Mouse (Mus musculus) testis, postnatal 10 days (tissue): ENCODE data around the gene Runx3.

Experiments used
- DNase-seq: peaks from one replicate; pipeline ENCODE4 v3.0.0; 2021; ENCODE audit warnings: low spot score

Runx3 gene

DNA sequence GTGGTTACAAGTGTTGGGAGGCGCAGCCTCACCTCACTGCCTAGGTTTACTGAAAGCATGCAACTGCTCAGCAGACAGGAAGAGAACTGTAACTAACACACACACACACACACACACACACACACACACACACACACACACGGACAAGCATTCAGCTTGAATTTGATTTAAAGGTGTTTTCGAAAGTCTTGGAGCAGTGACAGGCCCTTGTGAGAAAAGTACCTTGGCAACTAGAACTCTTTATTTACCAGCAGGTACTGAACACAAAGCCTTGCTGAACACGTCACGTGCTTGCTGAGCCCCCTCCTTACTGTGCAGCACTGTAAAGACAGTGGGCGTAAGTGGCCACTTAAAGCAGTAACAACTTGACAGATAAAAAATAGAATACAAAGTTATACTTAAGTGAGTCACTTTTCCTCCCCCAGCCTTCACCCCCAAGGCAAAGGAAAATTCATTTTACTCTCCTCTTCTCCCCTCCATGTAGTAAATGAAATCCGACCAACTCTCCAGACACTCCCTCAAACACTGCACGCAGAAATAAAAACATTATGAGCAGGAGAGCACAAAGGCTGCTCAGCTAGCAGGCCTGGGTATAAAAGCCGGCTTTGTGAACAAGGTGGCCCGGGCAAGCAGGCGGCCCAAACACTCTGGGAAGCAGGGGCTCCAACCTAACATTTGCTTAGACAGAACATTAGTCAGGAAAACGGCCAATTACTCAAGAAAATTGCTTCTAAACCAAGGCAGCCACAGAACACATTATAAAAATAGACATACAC lies 101.4 kb downstream of the Runx3 start:
- no peak for DNase-seq

DNA sequence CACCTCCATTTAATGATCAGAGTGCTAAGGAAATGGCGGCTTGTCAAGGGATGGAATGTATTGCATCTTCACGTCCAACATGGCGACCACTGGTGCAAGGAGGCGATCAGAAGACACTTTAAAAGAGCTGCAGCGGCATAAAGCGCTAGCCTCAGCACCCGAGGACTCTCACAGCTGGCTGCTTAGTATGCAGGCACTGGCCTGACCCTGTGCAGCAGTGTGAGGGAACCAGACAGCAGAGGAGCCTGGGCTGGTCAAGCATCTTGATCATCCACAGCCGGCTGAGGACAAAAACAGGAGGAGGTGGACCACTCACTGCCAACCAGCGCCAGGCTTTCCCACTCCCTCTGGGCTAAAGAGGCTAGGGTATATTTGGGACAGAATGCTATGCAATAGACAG lies 103.4 kb downstream of the Runx3 start:
- DNase-seq = no peak

DNA sequence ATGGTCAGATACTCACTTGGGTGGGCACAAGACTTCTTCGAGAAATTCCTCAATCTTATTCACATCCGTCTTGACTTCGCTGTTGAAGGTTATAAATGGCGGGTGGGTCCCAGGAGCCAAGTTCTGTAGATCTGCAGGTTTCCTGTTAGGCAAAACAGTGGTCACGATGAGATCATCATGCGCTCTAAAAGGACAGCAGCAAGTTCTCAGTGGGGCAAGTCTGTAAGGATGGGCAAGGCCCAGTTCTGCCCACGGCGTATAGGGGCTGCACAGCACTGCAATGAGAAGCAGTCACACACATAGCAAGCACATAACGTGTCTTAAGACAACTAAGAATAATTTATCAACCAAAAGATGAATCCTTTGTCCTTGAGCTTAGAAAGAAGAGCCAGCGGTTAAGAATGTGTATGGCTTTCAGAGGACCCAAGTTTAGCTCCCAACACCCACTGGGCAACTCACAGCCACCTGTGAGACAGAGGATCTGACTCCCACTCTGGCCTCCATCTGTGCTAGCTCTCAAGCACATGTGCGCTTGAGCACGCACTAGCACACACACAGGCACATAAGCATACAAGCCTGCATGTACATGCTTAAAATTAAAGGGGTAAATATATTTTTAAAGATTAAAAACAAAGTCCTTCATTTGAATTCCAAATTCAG lies 105.7 kb downstream of the Runx3 start:
- no peak for DNase-seq
